Mouse (Mus musculus) bone marrow macrophage, adult 2 months (primary cell): ENCODE data around the gene Polr3b.

Source experiments
- CTCF ChIP-seq: IDR thresholded peaks from 2 replicates; pipeline ENCODE4 v1.5.1; 2012; ENCODE audit warnings: low read depth, mild to moderate bottlenecking, low read length, moderate library complexity
- POLR2A ChIP-seq: IDR thresholded peaks from 2 replicates; pipeline ENCODE4 v1.6.1; 2012; ENCODE audit warnings: mild to moderate bottlenecking, low read depth, low read length, borderline replicate concordance

DNA sequence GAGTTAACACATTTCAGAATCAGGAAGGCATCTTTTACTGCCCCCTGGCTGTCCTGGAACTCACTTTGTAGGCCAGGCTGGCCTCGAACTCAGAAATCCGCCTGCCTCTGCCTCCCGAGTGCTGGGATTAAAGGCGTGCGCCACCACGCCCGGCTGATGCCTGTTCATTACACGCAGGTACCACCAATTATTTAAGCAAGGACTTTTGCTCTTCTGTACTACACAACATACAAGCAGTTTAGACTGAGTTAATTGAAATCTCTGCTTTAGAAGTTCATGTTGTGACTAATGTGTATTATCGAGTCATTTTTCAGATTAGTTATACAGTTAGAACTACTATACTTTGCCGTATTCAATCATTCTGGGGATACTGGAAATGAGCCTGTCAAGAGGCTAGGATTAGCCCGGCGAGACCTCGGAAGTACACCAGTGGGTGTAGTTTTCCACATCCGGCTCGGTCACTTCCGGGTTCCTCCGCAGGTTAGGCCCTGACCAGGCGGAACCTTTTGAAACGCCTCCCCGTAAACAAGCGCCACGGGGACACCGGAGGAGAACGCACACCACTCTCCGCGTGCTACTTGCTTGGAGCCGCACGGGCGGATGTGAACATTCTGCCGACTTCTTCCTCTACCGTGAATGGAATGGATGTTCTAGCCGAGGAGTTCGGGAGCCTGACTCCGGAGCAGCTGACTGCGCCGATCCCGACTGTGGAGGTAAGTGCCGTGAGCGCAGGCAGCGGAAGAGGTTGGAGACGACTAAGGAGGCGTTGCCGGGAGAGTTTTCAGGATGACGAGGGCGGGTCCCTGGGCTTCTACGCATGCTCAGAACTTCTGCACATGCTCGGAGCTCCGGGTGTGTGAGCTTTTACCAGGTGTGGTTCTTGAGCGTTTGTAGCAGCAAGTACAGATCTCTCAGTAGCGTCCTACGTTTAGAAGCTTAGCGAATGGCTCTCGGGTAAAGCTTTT, at the start of gene Polr3b:
- TF ChIP-seq CTCF: 0 out of 2 replicates have a peak, but pooled peaks have one; percentile 13
- peak; percentile 23; the same call in 1 of the 2 replicates for TF ChIP-seq POLR2A
